Mouse (Mus musculus): Measurements from ENCODE around the gene Gmfb.

The Gmfb gene

DNA sequence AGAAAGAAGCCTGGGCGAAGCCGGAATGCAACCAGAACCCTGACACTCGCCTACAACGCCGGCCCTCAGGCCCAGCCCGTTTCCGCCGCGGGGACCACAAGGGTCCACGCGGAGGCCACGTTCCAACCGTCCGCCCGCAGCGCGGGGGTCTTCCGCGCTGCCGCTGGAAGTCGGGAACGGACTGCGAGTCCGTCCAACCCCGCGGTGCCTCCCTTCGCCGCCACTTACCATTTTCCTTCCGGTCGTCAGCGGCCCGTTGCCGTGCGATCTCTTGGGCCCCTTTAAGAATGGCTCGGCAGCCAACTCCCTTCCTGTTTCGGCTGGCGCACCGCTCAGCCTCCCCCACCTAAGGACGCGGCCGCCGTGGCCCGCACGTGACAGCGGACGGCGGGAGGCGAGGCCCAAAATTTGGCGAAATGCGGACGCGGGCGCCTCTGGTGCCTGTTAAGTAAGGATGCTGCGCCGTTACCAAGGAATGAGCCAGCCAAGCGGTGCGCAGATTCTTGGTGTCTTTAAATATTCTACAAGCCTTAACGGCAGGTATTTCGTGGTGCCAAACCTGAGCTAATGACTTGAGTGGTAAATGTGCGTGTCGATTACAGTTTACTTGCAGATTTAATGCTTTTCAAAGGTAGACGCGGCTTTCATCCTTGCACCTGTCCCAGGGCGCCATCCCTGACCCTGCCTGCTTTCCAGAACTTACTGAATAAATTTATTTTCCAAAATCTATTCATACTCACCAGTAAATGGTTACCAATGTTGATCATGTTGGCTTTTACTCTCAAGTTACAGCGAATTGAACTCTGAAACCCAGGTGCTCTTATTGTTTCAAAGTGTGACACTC, at the start of gene Gmfb:
Gmfb (minus strand) TSS at position 370 of the 844 bp plus-strand sequence.
- Histone ChIP-seq H3K27me3 (ENCODE audit: insufficient read depth, low read length) (peaks cover 5% of the 10 kb centered on the region; the same call in 1 of the 2 replicates), H3K36me3 (ENCODE audit: insufficient read depth, low read length) (peaks cover 11% of the 10 kb centered on the region; the same call in 1 of the 2 replicates), H3K4me1 (replicated peaks; ENCODE audit: low read depth, low read length) (peaks cover 31% of the 10 kb centered on the region), H3K9me3 (ENCODE audit: low read length) (peaks cover 43% of the 10 kb centered on the region), H3K4me3 (replicated peaks; ENCODE audit: low read length) (peak within 1 kb of the TSS; percentile 91)
- TF ChIP-seq NANOG (IDR thresholded peaks at IDR 0.05; ENCODE audit: borderline replicate concordance, low read length), result no peak
- TF ChIP-seq POU5F1 (IDR thresholded peaks at IDR 0.05; ENCODE audit: borderline replicate concordance, low read length), result no peak
- no peak for TF ChIP-seq CTCF (conservative IDR thresholded peaks at IDR 0.05; ENCODE audit: low read length)

DNA sequence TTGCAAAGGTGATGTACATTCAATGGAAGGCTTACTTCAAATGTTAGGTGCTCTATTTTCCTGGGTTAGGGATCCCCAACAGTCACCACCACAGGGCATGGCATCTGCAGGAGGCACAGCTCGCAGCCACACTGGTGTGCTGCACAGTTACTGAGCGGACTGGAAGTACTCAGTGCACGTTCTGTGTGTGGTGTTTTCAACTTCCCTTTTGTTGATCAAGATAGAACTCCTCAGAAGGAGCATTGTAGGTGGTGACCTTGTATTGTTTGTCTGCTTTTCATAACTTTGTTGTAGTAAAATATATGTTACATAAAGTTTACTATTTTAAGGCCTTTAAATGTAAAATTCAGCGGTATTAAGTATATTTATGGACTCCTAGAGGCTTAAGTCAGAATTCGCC, 40.9 kb upstream of the Gmfb start:
- Histone ChIP-seq H3K4me1 (replicated peaks; ENCODE audit: low read depth, low read length) (no peaks in the 10 kb centered on the region), H3K9me3 (ENCODE audit: low read length) (no peaks in the 10 kb centered on the region), H3K27me3 (ENCODE audit: insufficient read depth, low read length) (no peaks in the 10 kb centered on the region), H3K36me3 (ENCODE audit: insufficient read depth, low read length) (no peaks in the 10 kb centered on the region), H3K4me3 (replicated peaks; ENCODE audit: low read length) (no peak overlapping the region)
- TF ChIP-seq POU5F1 (IDR thresholded peaks at IDR 0.05; ENCODE audit: borderline replicate concordance, low read length), result no peak
- TF ChIP-seq NANOG (IDR thresholded peaks at IDR 0.05; ENCODE audit: borderline replicate concordance, low read length), result no peak
- no peak for TF ChIP-seq CTCF (conservative IDR thresholded peaks at IDR 0.05; ENCODE audit: low read length)

DNA sequence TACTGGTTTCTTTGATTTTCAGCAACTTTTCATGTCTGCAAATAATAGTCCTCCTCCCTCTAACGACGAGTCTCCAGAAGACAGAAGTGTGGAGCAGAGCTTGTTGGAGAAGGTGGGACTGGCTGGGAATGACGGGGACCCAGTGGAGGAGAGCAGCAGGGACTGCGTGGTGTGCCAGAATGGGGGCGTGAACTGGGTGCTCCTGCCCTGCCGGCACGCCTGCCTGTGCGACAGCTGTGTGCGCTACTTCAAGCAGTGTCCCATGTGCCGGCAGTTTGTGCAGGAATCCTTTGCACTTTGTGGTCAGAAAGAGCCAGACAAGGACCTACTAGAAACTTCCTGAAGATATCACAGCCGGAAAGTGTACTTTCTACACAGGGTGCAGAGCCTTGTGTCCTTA, 31.6 kb upstream of the Gmfb start:
- no peak for TF ChIP-seq POU5F1 (IDR thresholded peaks at IDR 0.05; ENCODE audit: borderline replicate concordance, low read length)
- TF ChIP-seq NANOG (IDR thresholded peaks at IDR 0.05; ENCODE audit: borderline replicate concordance, low read length), result no peak
- TF ChIP-seq CTCF (conservative IDR thresholded peaks at IDR 0.05; ENCODE audit: low read length), result no peak
- Histone ChIP-seq H3K27me3 (ENCODE audit: insufficient read depth, low read length) (no peaks in the 10 kb centered on the region), H3K4me3 (replicated peaks; ENCODE audit: low read length) (no peak overlapping the region), H3K36me3 (ENCODE audit: insufficient read depth, low read length) (no peaks in the 10 kb centered on the region), H3K4me1 (replicated peaks; ENCODE audit: low read depth, low read length) (no peaks in the 10 kb centered on the region), H3K9me3 (ENCODE audit: low read length) (no peaks in the 10 kb centered on the region)

DNA sequence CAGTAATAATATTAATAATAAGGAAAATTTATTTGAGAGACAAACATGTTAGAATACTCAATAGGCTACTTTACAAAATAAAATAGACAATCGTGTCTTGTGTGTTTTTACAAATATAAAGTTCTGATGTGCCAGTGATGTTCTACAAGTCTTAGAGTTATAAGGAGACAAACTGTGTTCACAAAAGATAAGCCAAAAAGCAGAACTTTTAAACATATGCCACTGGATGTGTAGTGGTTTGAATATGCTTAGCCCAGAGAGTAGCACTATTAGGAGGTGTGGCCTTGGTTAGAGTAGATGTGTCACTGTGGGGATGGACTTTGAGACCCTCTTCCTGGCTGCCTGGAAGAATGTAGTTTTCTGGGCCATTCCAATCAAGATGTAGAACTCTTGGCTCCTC, 27.7 kb upstream of the Gmfb start:
- Histone ChIP-seq H3K4me3 (replicated peaks; ENCODE audit: low read length) (no peak overlapping the region), H3K36me3 (ENCODE audit: insufficient read depth, low read length) (no peaks in the 10 kb centered on the region), H3K27me3 (ENCODE audit: insufficient read depth, low read length) (no peaks in the 10 kb centered on the region), H3K4me1 (replicated peaks; ENCODE audit: low read depth, low read length) (no peaks in the 10 kb centered on the region), H3K9me3 (ENCODE audit: low read length) (no peaks in the 10 kb centered on the region)
- TF ChIP-seq NANOG (IDR thresholded peaks at IDR 0.05; ENCODE audit: borderline replicate concordance, low read length), result no peak
- TF ChIP-seq CTCF (conservative IDR thresholded peaks at IDR 0.05; ENCODE audit: low read length), result no peak
- no peak for TF ChIP-seq POU5F1 (IDR thresholded peaks at IDR 0.05; ENCODE audit: borderline replicate concordance, low read length)

DNA sequence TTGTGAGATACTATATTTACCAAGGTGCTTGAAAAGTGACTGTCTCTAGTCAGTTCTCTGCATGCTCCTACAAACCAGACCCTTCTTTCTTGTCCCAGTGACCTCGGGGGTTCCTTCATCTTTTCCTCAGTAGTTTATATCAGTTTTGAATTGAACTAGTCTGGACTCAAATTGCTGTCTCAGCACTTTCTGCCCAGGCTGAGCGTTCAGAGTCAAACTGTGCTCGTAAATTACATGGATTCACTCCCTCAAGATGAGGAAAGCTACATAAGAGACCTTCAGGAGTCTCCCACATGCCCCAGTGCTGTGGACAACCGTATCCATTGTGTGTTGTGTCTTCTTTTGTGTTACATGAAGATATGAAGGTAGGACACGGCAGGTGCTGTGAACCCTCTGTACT, 26.7 kb upstream of the Gmfb start:
- H3K27me3 ChIP-seq (ENCODE audit: insufficient read depth, low read length), result no peaks in the 10 kb centered on the region
- H3K36me3 ChIP-seq (ENCODE audit: insufficient read depth, low read length), result no peaks in the 10 kb centered on the region
- no peak overlapping the region for H3K4me3 ChIP-seq (replicated peaks; ENCODE audit: low read length)
- TF ChIP-seq POU5F1 (IDR thresholded peaks at IDR 0.05; ENCODE audit: borderline replicate concordance, low read length), result no peak
- TF ChIP-seq NANOG (IDR thresholded peaks at IDR 0.05; ENCODE audit: borderline replicate concordance, low read length), result no peak
- TF ChIP-seq CTCF (conservative IDR thresholded peaks at IDR 0.05; ENCODE audit: low read length), result no peak
- no peaks in the 10 kb centered on the region for H3K9me3 ChIP-seq (ENCODE audit: low read length)
- no peaks in the 10 kb centered on the region for H3K4me1 ChIP-seq (replicated peaks; ENCODE audit: low read depth, low read length)

DNA sequence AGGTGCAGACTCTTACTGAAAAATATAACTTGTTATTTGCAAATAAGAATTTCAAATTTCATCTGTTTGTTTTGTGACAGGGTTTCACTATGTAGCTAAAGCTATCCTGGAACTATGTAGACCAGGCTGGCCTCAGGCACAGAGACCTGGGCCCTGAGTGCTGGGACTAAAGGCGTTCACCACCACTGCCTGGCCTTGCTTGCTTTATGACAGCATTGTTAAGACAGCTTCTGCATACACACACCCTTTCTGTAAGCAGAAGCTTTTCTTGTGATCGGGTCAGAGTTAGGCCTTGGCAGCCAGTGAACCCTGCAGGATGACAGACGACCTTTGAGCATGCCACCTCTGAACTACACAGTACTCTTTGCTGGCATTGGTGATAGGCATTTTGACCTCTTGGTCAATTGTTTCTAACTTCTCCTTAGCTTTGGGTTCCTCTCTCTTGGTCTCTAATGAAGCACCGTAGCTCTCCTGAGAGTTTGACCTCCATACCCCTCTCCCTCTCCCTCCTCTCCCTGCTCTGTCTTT, 26.1 kb upstream of the Gmfb start:
- H3K4me3 ChIP-seq (replicated peaks; ENCODE audit: low read length), result no peak overlapping the region
- H3K9me3 ChIP-seq (ENCODE audit: low read length), result no peaks in the 10 kb centered on the region
- no peaks in the 10 kb centered on the region for H3K27me3 ChIP-seq (ENCODE audit: insufficient read depth, low read length)
- TF ChIP-seq CTCF (conservative IDR thresholded peaks at IDR 0.05; ENCODE audit: low read length) (no peak), POU5F1 (IDR thresholded peaks at IDR 0.05; ENCODE audit: borderline replicate concordance, low read length) (no peak), NANOG (IDR thresholded peaks at IDR 0.05; ENCODE audit: borderline replicate concordance, low read length) (no peak)
- no peaks in the 10 kb centered on the region for H3K36me3 ChIP-seq (ENCODE audit: insufficient read depth, low read length)
- no peaks in the 10 kb centered on the region for H3K4me1 ChIP-seq (replicated peaks; ENCODE audit: low read depth, low read length)

DNA sequence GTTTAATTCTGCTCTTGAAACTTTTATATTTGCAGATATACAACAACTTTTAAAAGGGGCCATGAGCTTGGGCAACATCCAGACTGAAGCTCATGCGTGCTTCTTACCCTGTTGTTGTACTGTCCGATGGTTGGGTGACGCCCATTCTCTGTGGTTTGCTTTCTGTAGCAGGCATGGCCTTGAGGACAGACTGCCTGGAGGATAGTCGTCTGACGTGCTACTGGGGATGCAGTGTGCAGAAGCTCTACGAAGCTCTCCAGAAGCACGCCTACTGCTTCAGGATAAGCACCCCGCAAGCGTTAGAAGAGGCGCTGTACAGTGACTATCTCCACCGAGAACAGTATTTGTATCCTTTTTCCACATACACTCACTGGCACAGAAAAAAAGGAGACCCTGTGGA, 23.7 kb upstream of the Gmfb start:
- Histone ChIP-seq H3K4me3 (replicated peaks; ENCODE audit: low read length) (no peak overlapping the region), H3K27me3 (ENCODE audit: insufficient read depth, low read length) (no peaks in the 10 kb centered on the region), H3K4me1 (replicated peaks; ENCODE audit: low read depth, low read length) (no peaks in the 10 kb centered on the region), H3K36me3 (ENCODE audit: insufficient read depth, low read length) (no peaks in the 10 kb centered on the region), H3K9me3 (ENCODE audit: low read length) (no peaks in the 10 kb centered on the region)
- TF ChIP-seq CTCF (conservative IDR thresholded peaks at IDR 0.05; ENCODE audit: low read length), result no peak
- TF ChIP-seq POU5F1 (IDR thresholded peaks at IDR 0.05; ENCODE audit: borderline replicate concordance, low read length), result no peak
- TF ChIP-seq NANOG (IDR thresholded peaks at IDR 0.05; ENCODE audit: borderline replicate concordance, low read length), result no peak

DNA sequence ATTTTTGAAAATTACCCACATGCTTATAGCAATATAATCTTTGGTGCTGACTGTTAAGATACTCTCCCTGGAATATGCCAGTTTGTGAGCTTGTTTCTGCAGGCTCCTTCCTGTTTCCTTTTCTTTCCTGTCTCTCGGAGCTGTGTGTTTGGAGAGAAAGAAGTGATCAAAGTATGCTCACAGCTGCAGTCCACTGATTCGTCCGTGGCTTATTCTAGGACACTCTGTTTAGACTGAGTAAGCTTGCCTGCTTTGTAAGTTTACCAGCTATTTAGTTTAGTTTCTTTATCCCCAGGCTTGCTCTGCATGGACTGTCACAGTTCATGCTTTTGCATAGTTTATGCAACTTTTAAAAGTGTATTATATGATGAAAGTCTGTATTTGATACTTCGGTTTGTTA, 17.3 kb upstream of the Gmfb start:
- no peaks in the 10 kb centered on the region for H3K4me1 ChIP-seq (replicated peaks; ENCODE audit: low read depth, low read length)
- TF ChIP-seq CTCF (conservative IDR thresholded peaks at IDR 0.05; ENCODE audit: low read length) (no peak), POU5F1 (IDR thresholded peaks at IDR 0.05; ENCODE audit: borderline replicate concordance, low read length) (no peak), NANOG (IDR thresholded peaks at IDR 0.05; ENCODE audit: borderline replicate concordance, low read length) (no peak)
- no peaks in the 10 kb centered on the region for H3K27me3 ChIP-seq (ENCODE audit: insufficient read depth, low read length)
- H3K4me3 ChIP-seq (replicated peaks; ENCODE audit: low read length), result no peak overlapping the region
- no peaks in the 10 kb centered on the region for H3K9me3 ChIP-seq (ENCODE audit: low read length)
- H3K36me3 ChIP-seq (ENCODE audit: insufficient read depth, low read length), result no peaks in the 10 kb centered on the region
